Mouse (Mus musculus) kidney, adult 2 months (tissue): Measurements from ENCODE around the gene Igsf21.

Experiments used
- CTCF ChIP-seq: fragments of 200-500 bp; conservative IDR thresholded peaks from 2 replicates; pipeline ENCODE4 v1.5.1; 2011; ENCODE audit warnings: low read depth, mild to moderate bottlenecking, control low read depth, low read length, moderate library complexity, mixed read lengths; ENCODE audit not compliant: insufficient read depth, insufficient read length
- POLR2A ChIP-seq: fragments of 200-500 bp; IDR thresholded peaks from one replicate; pipeline ENCODE4 v1.6.1; 2011; ENCODE audit warnings: low read depth, low read length, control low read depth

DNA sequence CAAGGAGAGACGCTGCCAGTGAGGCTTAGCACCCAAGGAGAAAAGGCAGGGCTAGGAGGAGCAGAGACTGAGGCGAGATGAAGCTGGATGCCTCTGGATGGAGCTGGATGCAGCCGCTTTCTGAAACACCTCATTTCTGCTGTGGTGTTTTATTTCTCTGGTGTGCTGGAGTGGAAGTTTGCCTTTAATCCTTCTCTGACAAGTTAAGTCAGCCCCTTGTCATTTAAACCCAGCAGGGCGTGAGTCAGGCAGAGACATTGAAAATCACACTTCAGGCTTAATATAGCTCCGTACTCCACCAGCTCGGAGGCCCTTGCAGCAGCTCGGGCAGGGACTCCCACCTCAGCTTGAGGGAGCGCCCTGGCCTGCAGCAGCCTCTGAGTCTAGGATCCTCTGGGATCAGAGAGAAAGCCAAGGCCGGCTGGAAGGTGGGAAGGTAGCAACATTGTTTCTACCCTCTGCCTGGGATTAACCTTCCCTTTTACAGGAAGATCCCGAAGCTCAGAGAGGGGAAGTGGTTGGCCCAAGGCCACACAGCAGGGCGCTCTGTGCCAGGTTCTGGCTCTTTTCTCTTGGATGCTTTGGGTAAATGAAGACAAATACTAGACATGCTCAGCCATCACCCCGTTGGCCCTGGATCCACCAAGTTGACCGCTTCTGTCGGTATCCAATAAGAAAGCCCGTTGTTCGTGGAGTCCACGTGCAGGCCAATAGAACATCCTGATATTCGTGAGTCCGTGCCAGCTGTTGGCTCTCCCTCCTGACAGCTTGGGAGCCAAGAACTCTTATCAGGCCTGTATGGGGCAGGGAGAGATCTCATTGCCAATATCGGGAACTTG is 98.5 kb downstream of the Igsf21 start:
- no peak for TF ChIP-seq POLR2A
- TF ChIP-seq CTCF, result no peak
